Mouse (Mus musculus) activated CD4-positive, CD25-positive, alpha-beta regulatory T cell, adult 9 weeks (primary cell): Measurements from ENCODE around the gene Tbce. TPM values are rescaled to one million over a fixed set of nuclear protein-coding genes. Genes with fewer than 3 reads are reported as not detected.

Experiments used
- polyA plus RNA-seq: library from polyadenylated mRNA; unstranded; fragments of 100-300 nt; shearing (Covaris generic); gene quantifications from one replicate; pipeline ENCODE4 v1.2.1, GENCODE M21; 2017

Gene Tbce
- polyA plus RNA-seq, result 94.5 TPM

DNA sequence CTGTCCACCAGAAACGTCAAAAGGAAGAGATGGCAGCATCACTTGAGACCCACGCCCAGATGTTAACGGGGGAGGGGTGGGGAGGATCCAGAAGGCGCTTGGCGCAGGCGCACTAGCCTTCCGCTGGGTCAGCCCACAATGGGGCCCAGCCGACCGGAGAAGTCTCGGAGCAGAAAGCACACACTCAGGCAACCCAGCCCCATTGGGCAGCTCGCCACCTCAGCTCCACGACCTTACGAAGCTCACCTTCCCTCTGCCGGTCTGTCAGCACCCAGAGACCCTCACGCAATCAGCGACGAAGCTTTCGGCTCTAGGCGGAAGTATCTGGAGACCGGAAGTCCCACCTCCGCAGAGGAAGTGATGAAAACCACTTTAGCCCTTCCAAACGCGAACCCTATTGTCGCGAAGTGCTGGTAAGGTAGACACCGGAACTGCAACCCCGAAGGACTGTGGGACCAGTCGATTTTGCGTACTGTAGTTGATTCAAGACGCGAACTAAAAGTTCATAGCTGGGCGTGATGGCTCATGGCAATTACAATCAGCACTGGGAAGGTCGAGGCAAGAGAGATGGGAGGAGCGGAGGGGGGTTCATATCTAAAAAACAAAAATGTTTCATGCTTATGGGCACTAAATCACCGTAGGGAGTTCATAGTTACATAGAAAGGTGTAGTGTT is at the start of gene Tbce:
Gene Tbce, minus strand, starts transcription at position 347 of the 674 bp plus-strand sequence.

DNA sequence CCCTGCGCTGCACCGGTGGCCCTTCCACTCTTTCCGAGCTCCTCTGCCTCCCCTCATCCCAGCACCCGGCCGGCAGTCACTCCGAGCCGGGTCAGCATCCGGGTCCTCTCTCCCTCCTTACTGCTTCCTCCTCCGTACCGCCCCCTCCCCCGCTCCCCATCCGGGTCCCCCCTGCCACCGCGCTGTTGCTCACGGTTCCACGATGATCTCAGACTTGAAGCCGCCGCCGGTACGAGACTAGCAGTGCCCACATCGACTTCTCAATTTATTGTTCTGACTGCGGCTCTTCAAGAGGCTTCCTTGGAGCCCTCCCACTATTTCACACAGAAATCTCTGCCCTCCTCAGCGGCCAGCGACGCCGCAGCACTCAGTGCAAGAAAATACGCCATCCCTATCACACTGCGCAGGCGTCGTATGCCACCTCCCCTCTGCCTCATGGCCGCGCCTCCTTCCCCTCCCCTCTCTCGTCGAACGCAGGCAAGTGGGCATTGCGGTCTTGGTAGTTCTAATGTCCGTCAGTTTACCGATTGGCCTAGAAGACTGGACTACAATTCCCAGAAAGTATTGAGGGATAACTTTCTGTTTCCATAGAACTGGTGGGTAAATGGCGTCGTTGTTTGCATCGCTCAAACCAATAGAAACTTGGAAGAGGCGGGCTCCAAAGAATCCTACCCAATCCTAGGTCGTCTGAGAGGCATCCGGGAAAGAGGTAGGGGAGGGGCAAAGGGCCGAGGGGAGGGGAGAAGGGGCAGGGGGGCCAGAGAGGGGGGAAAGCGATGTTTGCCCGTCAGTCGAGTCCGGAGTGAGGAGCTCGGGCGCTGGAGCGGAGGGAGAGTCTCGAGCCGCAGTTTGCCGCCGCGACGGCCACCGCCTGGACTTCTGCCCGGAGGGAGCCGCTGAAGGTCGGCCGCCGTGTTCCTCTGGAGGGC is 23.8 kb upstream of the Tbce start, which contains the start of the genes Arid4b and Ggps1:
Gene Arid4b, plus strand, starts transcription at position 220 of the 929 bp plus-strand sequence.
Gene Ggps1, minus strand, starts transcription at position 476 of the 929 bp plus-strand sequence.

DNA sequence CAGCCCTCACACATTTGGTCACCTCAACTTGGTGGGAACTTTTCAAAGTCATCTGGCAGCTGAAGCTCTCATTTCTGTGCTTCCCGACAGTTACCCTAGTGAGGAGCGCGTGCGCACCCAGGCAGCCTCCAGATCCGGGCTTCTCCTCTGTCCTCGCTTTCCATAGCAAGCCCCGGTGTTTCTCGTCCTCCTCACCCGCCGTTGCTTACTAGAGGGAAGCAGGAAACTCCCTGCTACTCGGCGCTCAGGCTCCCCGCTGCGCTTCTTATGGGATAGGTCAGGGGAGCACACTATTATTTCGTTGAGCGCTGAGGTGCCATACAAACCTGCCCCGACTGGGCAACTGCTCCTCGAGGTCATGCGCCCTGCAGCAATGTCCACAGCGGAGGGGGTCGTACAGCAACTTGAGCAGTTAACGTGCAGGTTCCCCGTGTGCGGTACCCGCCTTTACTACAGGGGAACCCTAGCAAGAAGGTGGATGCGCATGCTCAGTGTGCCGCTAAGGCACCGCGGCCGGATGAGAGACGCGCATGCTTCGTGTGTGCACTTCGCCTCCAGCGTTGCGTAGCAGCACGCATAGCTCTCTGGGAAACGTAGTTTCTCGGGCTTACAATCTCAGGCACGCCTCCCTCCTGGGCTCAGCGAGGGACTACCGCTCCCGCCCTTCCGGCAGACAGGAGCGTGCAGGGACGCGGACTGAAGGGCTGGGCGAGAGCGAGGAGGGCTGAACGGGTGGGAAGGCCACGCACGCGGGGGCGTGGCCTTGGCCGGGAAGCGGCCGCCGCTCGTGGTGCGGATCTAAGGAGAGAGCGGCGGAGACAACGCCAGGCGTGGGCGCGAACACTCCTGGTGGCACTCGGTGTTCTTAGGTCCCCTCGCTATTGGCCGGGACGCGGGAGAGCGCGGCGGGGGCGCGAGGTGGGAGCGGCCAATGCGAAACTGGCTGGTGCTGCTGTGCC is 85.3 kb downstream of the Tbce start, which contains the start of gene B3galnt2:
Gene B3galnt2, plus strand, starts transcription at position 596 of the 959 bp plus-strand sequence.

Other genes with a start within 250 kb of the Tbce start
- 31.5 TPM for gene B3galnt2, start 85.2 kb downstream of the Tbce start, polyA plus RNA-seq
- 158 TPM for gene Arid4b, start 23.6 kb upstream of the Tbce start, polyA plus RNA-seq
- gene Ggps1, start 23.9 kb upstream of the Tbce start, polyA plus RNA-seq, result 102 TPM